Mouse (Mus musculus) cerebellum, adult 18-20 months (tissue): ENCODE measurements around the gene Zbtb48.

ENCODE experiments used
- DNase-seq, 2 experiments: peaks; one replicate each; pipeline ENCODE4 v3.0.0; 2021

Zbtb48 gene

GRCm38 (mm10) chr4:152028456-152028855 lies 985 bp upstream of the Zbtb48 start:
- no peak for DNase-seq

DNA sequence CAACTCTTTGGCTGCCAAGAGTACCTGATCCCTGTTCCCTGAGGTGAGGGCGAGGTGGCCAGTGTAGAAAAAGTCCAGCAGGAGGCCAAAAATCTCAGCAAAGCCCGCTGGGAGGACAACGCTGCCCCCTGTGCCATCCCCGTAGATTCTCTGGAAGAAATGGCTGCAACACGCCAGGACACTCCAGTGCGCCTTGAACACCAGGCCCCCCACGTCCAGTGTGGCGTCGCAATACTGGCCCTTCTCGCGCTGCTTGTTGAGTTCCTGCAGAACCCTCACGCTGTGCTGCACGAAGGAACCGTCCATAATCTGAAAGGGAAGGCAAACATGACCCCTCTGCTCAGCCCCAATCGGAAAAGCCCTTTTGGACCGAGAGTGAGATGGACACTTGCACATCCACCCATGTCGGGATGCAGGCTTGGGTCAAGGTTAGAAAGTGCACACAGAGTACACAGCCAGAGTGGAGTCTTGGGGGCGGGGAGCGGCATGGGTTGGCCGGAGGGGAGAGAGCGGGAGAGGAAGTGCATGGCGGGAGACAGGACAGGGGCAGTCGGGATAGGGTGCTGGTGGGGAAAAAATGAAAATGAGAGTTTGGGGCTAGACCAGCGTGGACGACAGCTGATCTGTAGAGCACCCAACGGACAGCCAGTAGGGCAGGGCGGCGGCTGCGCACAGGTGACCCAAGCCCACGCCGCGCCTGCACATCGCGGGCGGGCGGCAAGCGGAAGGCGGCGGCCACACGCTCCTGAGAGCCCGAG lies 541 bp downstream of the Zbtb48 start:
- DNase-seq = no peak

DNA sequence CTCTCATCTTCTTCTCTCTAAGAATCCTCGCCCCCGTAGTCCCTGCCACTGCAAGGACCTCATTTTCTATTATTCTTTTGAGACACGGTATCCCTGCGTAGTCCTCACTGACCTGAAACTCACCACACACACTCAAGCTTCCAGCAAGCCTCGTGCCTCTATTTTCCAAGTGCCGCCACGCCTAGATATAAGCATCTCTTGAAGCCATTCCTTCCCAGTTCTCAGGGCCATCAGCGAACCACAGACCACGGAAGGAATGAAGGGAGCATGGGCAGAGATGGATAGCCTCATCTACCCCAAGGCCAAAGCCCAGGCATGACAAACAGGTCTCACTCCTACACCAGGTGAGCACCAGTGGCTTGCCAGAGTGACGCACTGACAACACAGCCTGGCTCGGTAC lies 2.9 kb downstream of the Zbtb48 start:
- DNase-seq = no peak

GRCm38 (mm10) chr4:152022506-152022905 lies 5.0 kb downstream of the Zbtb48 start:
- no peak for DNase-seq

GRCm38 (mm10) chr4:152021568-152022097 lies 5.8 kb downstream of the Zbtb48 start:
- no peak for DNase-seq

DNA sequence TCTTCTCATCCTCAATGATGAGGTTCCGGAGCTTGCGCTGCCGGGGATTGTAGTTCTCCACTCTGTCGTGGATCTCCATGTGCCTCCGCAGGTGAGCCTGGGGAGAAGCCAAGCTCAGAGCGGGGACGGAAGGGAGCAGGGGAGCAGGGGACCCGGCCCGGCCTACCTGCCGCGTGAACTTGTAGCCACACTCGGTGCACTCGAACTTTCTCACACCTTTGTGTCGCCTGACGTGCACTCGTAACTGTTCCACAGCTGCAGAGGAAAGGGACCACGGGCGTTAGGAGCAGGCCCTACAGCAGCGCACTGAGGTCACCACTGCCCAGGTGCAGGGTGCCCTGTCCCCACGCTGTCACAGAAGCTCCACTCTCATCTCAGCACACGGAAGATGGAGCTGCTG lies 7.4 kb downstream of the Zbtb48 start:
- DNase-seq = no peak

DNA sequence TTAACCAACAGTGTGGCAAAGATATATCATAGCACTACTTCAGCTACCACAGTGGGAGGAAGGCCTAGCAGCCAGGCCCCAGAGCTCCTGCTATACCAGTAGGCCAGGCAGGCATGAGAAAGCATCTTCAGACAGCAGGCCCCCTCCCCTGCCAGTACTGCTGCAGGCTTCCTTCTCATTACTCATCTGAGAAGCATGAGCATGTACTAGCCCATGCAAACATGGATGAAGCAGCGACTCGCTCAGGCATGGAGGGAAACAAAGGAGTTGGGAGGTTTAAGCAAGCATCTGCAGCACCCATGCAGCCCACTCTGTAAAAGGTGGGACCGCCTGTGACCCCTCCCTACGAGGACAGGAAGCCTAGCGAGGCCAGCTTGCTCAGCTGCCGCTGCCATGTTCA lies 8.4 kb downstream of the Zbtb48 start:
- DNase-seq = no peak

GRCm38 (mm10) chr4:152013036-152013813 lies 14.2 kb downstream of the Zbtb48 start:
- DNase-seq = no peak

DNA sequence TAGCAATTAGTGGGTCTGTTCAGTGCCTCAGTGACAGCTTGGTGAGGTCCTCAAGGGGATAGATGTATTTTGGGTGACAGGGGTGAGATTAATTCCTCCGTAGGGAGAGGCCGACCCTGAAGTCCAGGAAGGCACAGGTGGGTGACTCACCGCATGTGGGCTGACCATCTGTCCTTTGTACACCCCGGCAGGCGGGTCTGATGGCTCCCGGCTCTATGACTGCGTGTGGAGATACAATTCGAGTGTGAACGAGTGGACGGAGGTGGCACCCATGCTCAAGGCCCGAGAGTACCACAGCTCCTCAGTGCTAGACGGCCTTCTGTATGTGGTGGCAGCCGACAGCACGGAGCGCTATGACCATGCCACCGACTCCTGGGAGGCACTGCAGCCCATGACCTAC lies 15.4 kb downstream of the Zbtb48 start:
- no peak for DNase-seq

DNA sequence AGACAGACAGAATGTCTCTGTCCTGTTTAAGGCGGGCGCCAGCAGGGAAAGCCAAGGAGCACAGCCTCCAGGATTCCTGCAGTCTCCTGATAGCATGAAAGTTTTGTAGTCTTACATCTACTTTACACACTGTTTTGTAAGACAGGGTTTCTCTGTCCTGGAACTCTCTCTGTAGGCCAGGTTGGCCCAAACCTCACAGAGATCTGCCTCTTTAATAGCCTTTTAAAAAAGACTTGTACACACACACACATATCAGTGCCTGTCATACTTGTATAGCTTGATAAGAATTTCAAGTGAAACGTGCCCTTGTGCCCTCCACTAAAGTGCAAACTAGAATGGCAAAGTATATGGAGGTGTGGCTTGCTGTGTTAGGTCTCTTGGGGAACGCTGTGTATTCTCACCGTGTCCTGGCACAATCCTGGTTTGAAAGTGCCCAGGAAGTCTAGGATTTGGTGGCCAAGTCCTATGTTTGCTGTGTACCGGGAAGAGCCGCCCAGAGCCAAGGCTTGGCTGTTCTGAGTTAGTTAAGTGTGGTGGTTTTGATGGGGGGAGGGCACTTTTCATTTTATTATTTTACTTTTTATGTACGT lies 16.2 kb downstream of the Zbtb48 start:
- no peak for DNase-seq

GRCm38 (mm10) chr4:152010707-152011134 lies 16.8 kb downstream of the Zbtb48 start:
- peak in 1 of 2 experiments; percentile 53 for DNase-seq

GRCm38 (mm10) chr4:152010091-152010706 lies 17.3 kb downstream of the Zbtb48 start:
- DNase-seq = no peak

DNA sequence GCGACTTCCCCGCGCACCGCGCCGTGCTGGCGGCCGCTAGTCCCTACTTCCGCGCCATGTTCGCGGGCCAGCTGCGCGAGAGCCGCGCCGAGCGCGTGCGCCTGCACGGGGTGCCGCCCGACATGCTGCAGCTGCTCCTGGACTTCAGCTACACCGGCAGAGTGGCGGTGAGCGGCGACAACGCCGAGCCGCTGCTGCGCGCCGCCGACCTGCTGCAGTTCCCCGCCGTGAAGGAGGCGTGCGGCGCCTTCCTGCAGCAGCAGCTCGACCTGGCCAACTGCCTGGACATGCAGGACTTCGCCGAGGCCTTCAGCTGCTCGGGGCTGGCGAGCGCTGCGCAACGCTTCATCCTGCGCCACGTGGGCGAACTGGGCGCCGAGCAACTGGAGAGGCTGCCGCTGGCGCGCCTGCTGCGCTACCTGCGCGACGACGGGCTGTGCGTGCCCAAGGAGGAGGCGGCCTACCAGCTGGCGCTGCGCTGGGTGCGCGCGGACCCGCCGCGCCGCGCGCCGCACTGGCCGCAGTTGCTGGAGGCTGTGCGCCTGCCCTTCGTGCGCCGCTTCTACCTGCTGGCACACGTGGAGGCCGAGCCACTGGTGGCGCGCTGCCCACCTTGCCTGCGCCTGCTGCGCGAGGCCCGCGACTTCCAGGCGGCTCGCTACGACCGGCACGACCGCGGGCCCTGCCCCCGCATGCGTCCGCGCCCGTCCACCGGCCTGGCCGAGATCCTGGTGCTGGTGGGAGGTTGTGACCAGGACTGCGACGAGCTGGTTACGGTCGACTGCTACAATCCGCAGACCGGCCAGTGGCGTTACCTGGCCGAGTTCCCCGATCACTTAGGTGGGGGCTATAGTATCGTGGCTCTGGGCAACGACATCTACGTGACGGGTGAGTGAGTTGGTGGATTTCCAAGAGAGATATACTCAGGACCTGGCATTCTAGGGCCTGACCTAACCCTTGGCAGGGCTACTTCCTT lies 18.1 kb downstream of the Zbtb48 start:
- peak; percentile 67 to 81 for DNase-seq

- DNase-seq = peak; percentile 94 to 95
Measured at GRCm38 (mm10) chr4:152008622-152009075, 18.8 kb downstream of the Zbtb48 start, which contains the start of gene Klhl21. TSS of gene Klhl21 (plus strand) at chr4:152008803.

DNA sequence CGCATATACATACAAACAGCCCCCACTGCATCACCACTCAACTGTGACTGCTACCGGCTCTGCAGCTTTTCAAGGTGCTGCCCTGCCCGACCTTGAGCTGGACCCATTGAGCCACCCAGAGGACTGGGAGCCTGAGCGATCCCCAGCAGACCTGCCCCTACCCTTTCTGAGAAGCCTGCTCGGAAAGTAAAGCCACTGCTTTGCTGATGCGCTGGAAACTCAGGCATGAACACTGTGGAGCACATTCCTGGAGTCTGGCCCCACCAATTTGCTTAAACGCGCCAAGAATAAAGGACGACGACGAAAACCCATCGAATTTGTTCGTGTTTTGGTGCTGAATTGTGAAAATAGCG lies 19.3 kb downstream of the Zbtb48 start:
- DNase-seq = no peak

- DNase-seq = peak in 1 of 2 experiments; percentile 26
Measured at GRCm38 (mm10) chr4:152007481-152008147, 19.9 kb downstream of the Zbtb48 start.

- no peak for DNase-seq
Measured at GRCm38 (mm10) chr4:152006812-152007211, 20.7 kb downstream of the Zbtb48 start.

DNA sequence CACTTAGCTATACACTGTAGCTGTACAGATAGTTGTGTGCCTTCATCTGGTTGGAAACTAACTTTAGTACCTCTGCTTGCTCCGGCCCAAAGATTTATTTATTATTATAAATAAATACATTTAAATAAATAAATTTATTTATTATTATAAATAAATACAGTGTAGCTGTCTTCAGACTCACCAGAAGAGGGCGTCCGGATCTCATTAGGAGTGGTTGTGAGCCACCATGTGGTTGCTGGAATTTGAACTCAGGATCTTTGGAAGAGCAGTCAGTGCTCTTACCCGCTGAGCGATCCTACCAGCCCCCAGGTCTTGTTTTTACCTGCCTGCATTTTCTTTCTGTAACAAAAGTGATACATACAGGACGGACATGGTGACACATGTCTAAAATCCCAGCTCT lies 21.3 kb downstream of the Zbtb48 start:
- DNase-seq = peak in 1 of 2 experiments; percentile 37

DNA sequence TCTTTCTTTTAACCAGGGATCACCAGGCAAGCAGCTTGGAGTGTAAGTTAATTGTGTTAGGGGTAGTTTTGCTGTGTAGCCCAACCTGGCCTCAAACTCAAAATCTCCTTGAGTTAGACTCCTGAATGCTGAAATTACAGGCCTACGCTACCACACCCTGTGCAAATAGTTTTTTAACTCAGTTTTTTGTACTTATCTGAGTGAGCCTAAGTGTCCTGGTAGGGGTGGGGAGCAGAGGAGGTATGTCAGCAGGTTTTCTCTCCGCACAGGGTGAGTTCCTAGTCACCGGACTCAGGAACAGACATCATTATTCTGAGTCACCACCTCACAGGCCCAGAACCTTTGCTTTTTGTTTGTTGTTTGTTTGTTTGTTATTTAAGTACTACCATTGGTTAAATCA lies 25.4 kb downstream of the Zbtb48 start:
- DNase-seq = no peak

GRCm38 (mm10) chr4:152001335-152001734 lies 26.1 kb downstream of the Zbtb48 start:
- no peak for DNase-seq

GRCm38 (mm10) chr4:152000906-152001305 lies 26.6 kb downstream of the Zbtb48 start:
- no peak for DNase-seq
